Mouse (Mus musculus) cerebellum, adult (tissue): ENCODE measurements around the gene Snrpf.

Experiments
- ATAC-seq: cut with Nextera tagmentation; 2 replicates; pipeline ENCODE4 v1.9.2; 2017; ENCODE audit warnings: mild to moderate bottlenecking, moderate library complexity, mixed read lengths; ENCODE audit not compliant: insufficient number of reproducible peaks, low FRiP score, low TSS enrichment

Snrpf gene

GRCm38 (mm10) chr10:93538818-93539217 is 50.7 kb downstream of the Snrpf start:
- ATAC-seq: no peak

DNA sequence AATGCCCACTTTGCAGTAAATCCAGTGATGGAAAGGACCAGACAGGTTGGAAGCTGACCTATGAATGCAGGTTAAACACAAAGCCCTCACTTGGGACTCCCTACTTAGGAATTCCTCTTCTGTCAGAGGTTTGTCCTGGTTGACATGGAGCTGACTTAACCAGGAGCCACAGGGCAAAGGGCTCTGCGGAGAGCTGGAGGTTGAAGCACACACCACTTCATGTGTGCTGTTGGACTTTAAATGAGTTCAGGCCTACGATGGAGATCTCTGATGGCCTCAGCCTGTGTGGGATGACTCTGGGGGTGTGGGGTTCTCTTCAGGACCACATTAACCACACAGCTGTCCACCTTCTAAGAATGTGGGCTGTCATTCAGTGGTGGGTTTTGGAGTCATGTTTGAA is 51.2 kb downstream of the Snrpf start:
- ATAC-seq: no peak
